Comparison of ENCODE assay signal across 9 mouse cellular contexts in the genomic region with DNA sequence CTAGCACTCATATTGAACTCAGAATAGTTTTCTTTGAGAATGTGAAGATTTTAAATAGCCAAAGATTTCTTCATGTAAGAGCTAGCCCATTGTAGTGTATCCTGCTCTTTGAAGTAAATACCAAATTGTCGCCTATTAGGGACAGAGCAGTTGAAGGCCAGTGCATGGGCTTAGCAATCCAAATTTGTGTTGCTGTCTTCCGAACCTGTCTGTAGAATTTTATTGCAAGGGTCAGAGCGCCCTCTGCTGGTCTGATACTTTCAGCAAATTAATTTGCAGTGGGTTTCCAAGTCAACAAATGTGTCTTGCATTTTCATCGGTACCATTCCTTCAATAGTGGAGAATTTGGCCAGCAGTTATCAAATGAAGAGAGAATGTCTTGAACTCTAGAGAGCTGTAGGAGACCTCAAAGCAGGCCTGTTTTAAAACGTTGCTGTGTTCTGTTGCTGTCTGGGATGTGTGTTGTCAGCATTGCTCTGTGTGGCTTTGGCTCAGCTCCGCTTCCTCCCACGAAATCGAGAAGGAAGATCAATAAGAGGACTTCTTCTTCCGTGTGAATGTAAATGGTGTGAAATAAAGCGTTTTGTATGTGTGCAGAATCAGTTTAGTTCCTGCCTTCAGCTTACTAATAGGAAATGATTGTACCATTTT.
A peak's percentile ranks its signal among the peaks of the same experiment; 100 is the strongest.
DNase-seq lines count a peak whose midpoint lies in the region; ATAC-seq lines count a peak whose summit lies in the region.
"Had no signal": no experiment of that assay in that cellular context is flagged by ENCODE, and none has a peak within 500 bp of the region (broad histone marks: within the 10 kb centered on the region; RNA-seq: fewer than 3 reads in every experiment).

No protein-coding gene starts in this region.

- H3K36me3 ChIP-seq in hindbrain, embryonic 16.5 days (ENCODE audit: control insufficient read depth, insufficient read depth, low read length): no peaks in the 10 kb centered on the region
- H3K36me3 ChIP-seq in midbrain, embryonic 10.5 days: no peaks in the 10 kb centered on the region
- H3K36me3 ChIP-seq: liver, embryonic 15.5 days had no signal

- H3K9ac ChIP-seq in hindbrain, embryonic 16.5 days (ENCODE audit: low read depth, low read length): no peak overlapping the region
- H3K9ac ChIP-seq: liver, embryonic 15.5 days had no signal

- H3K27ac ChIP-seq in hindbrain, embryonic 16.5 days (ENCODE audit: low read depth, low read length): no peak overlapping the region
- H3K27ac ChIP-seq in midbrain, embryonic 10.5 days (replicated peaks): no peak overlapping the region
- H3K27ac ChIP-seq: liver, embryonic 15.5 days had no signal

- peaks cover 2% of the 10 kb centered on the region for H3K4me1 ChIP-seq in hindbrain, embryonic 16.5 days (ENCODE audit: control insufficient read depth, insufficient read depth, low read depth, low read length)
- H3K4me1 ChIP-seq in midbrain, embryonic 10.5 days: 0 out of 2 replicates have a peak, but pooled peaks cover 2% of the 10 kb centered on the region
- H3K4me1 ChIP-seq: liver, embryonic 15.5 days had no signal

- 29% methylated on average over 10 of the region's 10 CpGs for WGBS in hindbrain, embryonic 16.5 days
- 33% methylated on average over 10 of the region's 10 CpGs for WGBS in midbrain, embryonic 10.5 days

- no peaks in the 10 kb centered on the region for H3K27me3 ChIP-seq in hindbrain, embryonic 16.5 days (replicated peaks; ENCODE audit: control insufficient read depth, insufficient read depth, low read length)
- H3K27me3 ChIP-seq in midbrain, embryonic 10.5 days (ENCODE audit: low read depth, poor library complexity, severe bottlenecking): no peaks in the 10 kb centered on the region
- H3K27me3 ChIP-seq: liver, embryonic 15.5 days had no signal

- peak; percentile 59 for DNase-seq in MEL-GATA-1-ER (ENCODE audit: extremely low read depth, low read depth)
- DNase-seq in c-Kit-positive CD71-positive TER-119-negative erythroid progenitor cells, embryonic 14.5 days (ENCODE audit: low read depth): peak; percentile 43
- peak; percentile 88 for DNase-seq in forelimb bud, embryonic 11.5 days (ENCODE audit: low read depth, low spot score)
- DNase-seq in left cerebral cortex, adult 8-10 months (ENCODE audit: low spot score in 2 of 2): peak; percentile 70 to 73
- peak; percentile 80 for DNase-seq in midbrain, embryonic 10.5 days (ENCODE audit: low spot score)
- DNase-seq in right cerebral cortex, postnatal 36 days (ENCODE audit: low spot score in 2 of 2): peak; percentile 80

- H3K4me2 ChIP-seq in hindbrain, embryonic 16.5 days (ENCODE audit: low read length): 0 out of 2 replicates have a peak overlapping the region, but pooled peaks have one; percentile 27
- H3K4me2 ChIP-seq: liver, embryonic 15.5 days had no signal

- peak; percentile 85 for ATAC-seq in hindbrain, embryonic 16.5 days
- ATAC-seq in activated CD4-positive, CD25-positive, alpha-beta regulatory T cell, adult 4 months: no peak

- H3K4me3 ChIP-seq in hindbrain, embryonic 16.5 days (ENCODE audit: low read length): no peak overlapping the region
- no peak overlapping the region for H3K4me3 ChIP-seq in midbrain, embryonic 10.5 days
- H3K4me3 ChIP-seq: liver, embryonic 15.5 days had no signal

- no peaks in the 10 kb centered on the region for H3K9me3 ChIP-seq in hindbrain, embryonic 16.5 days (ENCODE audit: control insufficient read depth, low read length)
- H3K9me3 ChIP-seq in midbrain, embryonic 10.5 days (replicated peaks): no peaks in the 10 kb centered on the region
- H3K9me3 ChIP-seq: liver, embryonic 15.5 days had no signal
